Mouse (Mus musculus): ENCODE results near the gene Gm28729. TPM values are rescaled to one million over a fixed set of nuclear protein-coding genes. Genes with fewer than 3 reads are reported as not detected.
A peak's percentile ranks its signal among the peaks of the same experiment; 100 is the strongest.

Gm28729 gene
- total RNA-seq, 2 experiments from 2014 or later = 0.15 TPM; not detected in 1

DNA sequence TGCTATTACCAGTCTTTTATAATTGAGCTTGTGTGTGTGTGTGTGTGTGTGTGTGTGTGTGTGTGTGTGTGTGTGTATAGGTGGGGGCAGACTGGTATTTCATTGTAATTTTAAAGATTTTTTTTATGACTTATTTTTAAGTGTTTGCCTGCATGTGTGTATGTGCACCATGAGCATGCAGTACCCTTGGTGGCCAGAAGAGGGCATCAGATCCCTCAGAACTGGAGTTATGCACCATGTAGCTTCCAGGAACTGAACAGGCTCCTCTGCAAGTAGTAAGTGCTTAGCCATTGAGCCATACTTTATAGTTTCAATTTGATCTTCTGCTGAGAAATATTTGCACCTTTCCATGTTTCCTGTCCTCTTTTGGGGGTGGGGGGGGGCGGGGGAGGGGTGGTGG is 63.5 kb downstream of the Gm28729 start:
- DNase-seq = no peak

DNA sequence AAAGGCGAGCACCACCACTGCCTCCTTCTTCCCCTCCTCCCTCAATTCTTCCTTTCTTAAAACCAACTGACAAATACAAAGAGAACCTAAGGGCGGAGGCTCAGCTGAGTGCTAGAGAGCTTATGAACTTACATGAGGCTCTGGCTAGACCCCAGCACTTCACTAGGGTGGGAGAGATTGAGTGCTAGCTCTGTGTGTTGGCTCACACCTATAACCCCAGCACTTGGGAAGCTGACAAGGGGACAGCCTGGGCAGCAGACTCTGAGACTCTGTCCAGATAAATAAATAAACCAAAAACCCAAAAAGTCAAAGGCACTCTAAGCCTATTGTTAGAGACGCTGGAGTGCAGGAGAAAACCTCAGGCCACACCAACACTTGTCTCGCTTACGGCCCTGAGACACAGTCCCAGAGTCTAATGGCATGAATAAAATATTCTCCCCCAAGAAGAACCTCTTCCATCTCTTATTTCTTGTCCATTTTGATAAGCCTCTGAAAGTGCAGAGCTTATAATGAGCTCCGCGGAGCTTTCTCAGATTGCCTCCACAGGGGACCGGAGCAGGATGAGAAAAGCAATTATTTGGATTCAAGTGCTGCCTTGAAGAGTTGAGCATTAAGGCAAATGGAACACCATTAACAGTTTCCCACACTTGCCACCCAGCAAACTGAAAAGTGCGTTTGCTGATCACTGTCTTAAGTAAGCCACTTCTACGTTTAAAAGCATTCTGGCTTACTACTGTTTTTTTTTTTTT is 64.8 kb downstream of the Gm28729 start:
- DNase-seq = no peak

GRCm38 (mm10) chr9:96455618-96456017 is 69.4 kb downstream of the Gm28729 start:
- no peak for DNase-seq

DNA sequence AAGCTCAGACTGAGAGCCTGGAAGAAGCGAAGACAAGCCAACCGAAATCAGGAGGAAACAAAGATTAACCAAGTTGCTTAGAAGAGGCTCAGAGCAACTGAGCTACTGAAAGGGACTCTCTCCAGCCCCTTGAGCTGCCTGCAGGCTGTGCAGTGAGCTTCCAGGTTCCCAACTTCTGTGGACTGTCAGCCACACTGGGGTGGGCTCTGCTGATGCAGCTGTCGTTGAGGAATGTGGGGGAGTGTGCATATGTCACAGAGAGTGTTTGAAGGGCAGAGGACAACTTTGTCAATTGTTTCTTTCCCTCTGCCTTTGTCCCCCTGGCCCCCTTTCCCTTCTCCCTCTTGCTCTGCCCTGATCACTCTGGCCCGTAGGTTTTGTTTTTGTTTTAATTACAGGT is 72.1 kb downstream of the Gm28729 start:
- no peak for DNase-seq

GRCm38 (mm10) chr9:96450900-96451720 is 74.0 kb downstream of the Gm28729 start:
- no peak for DNase-seq

- no peak for DNase-seq
Observed at GRCm38 (mm10) chr9:96449514-96449913, 75.5 kb downstream of the Gm28729 start.

- no peak for DNase-seq
Observed at GRCm38 (mm10) chr9:96445351-96445750, 79.7 kb downstream of the Gm28729 start.

DNA sequence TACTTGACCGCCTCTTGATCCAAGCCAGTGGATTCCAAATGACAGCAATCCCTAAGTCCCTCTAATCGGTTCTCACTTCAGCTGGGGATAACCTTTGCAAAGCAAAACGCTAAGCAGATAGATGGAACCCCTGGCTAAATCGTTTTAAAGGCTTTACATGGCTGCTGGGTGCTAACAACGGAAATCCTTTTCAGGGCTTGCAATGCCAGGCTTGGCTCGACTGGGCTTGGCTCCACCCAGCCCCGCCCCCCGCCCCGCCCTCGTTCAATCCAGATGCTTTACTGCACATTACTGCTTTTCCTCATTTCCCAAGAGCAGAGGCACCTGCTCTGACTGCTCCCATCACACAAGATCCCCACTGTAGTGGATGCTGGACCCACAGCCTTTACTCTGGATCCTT is 83.0 kb downstream of the Gm28729 start:
- no peak for DNase-seq

GRCm38 (mm10) chr9:96438334-96438871 is 86.7 kb downstream of the Gm28729 start:
- peak; percentile 58 for DNase-seq

GRCm38 (mm10) chr9:96437805-96438333 is 87.2 kb downstream of the Gm28729 start:
- DNase-seq = peak; percentile 80

GRCm38 (mm10) chr9:96436901-96437804 is 87.9 kb downstream of the Gm28729 start:
- peak; percentile 33 for DNase-seq

Other genes with a start within 250 kb of the Gm28729 start
- gene Atp1b3, start 160.8 kb downstream of the Gm28729 start, total RNA-seq (2021) = 100 to 1,000 TPM; 135 to 154 TPM
- gene Rnf7, start 46.6 kb downstream of the Gm28729 start, total RNA-seq (2021) = 10 to 100 TPM; 72.7 to 86.6 TPM
- gene Rasa2, start 106.4 kb upstream of the Gm28729 start, total RNA-seq (2021) = 10 to 100 TPM; 10.7 to 11.9 TPM
- gene Zbtb38, start 227.6 kb upstream of the Gm28729 start, total RNA-seq (2021) = 10 to 100 TPM; 35.7 to 37.8 TPM

Data from adrenal gland, postnatal 10 days (tissue).